Comparison of ENCODE assay signal across 8 mouse cellular contexts in genomic region chr15:79878725-79879136, GRCm38 (mm10). TPM values are rescaled to one million over a fixed set of nuclear protein-coding genes. Genes with fewer than 3 reads are reported as not detected.
A peak's percentile ranks its signal among the peaks of the same experiment; 100 is the strongest.
DNase-seq lines count a peak whose midpoint lies in the region; ATAC-seq lines count a peak whose summit lies in the region.
"Had no signal": no experiment of that assay in that cellular context is flagged by ENCODE, and none has a peak within 500 bp of the region (broad histone marks: within the 10 kb centered on the region; RNA-seq: fewer than 3 reads in every experiment).

No protein-coding gene starts in this region.

- no peak overlapping the region for H3K4me2 ChIP-seq in midbrain, embryonic 13.5 days (replicated peaks)
- no peak overlapping the region for H3K4me2 ChIP-seq in midbrain, embryonic 11.5 days
- H3K4me2 ChIP-seq in forebrain, embryonic 16.5 days (ENCODE audit: low read length): peak overlapping the region; percentile 25
- H3K4me2 ChIP-seq in kidney, embryonic 15.5 days: peak overlapping the region; percentile 45
- peak overlapping the region; percentile 45 for H3K4me2 ChIP-seq in stomach, embryonic 16.5 days (ENCODE audit: low read depth, low read length)

- no peaks in the 10 kb centered on the region for H3K36me3 ChIP-seq in midbrain, embryonic 13.5 days
- H3K36me3 ChIP-seq in midbrain, embryonic 11.5 days (ENCODE audit: control insufficient read depth, insufficient read depth, low read length): no peaks in the 10 kb centered on the region
- H3K36me3 ChIP-seq in forebrain, embryonic 16.5 days (ENCODE audit: control insufficient read depth, insufficient read depth): no peaks in the 10 kb centered on the region
- H3K36me3 ChIP-seq in kidney, embryonic 15.5 days: no peaks in the 10 kb centered on the region
- no peaks in the 10 kb centered on the region for H3K36me3 ChIP-seq in stomach, embryonic 16.5 days (ENCODE audit: control insufficient read depth, insufficient read depth, low read length)

- no peak for ATAC-seq in midbrain, embryonic 13.5 days
- no peak for ATAC-seq in midbrain, embryonic 11.5 days (ENCODE audit: low FRiP score)
- no peak for ATAC-seq in forebrain, embryonic 16.5 days
- ATAC-seq in kidney, embryonic 15.5 days (replicated peaks; ENCODE audit: low FRiP score): no peak
- ATAC-seq in stomach, embryonic 16.5 days (ENCODE audit: insufficient read depth, low FRiP score): no peak

- no peak overlapping the region for H3K9ac ChIP-seq in midbrain, embryonic 13.5 days (replicated peaks)
- H3K9ac ChIP-seq in midbrain, embryonic 11.5 days (ENCODE audit: low read length): no peak overlapping the region
- no peak overlapping the region for H3K9ac ChIP-seq in forebrain, embryonic 16.5 days (replicated peaks; ENCODE audit: low read depth, low read length)
- no peak overlapping the region for H3K9ac ChIP-seq in kidney, embryonic 15.5 days
- peak overlapping the region; percentile 41; the same call in 1 of the 2 replicates for H3K9ac ChIP-seq in stomach, embryonic 16.5 days (ENCODE audit: low read length)

- peak overlapping the region; percentile 32 for H3K27ac ChIP-seq in midbrain, embryonic 13.5 days
- H3K27ac ChIP-seq in midbrain, embryonic 11.5 days (ENCODE audit: low read depth, low read length): no peak overlapping the region
- H3K27ac ChIP-seq in forebrain, embryonic 16.5 days (ENCODE audit: low read length): peak overlapping the region; percentile 63
- peak overlapping the region; percentile 91 for H3K27ac ChIP-seq in kidney, embryonic 15.5 days
- H3K27ac ChIP-seq in stomach, embryonic 16.5 days (ENCODE audit: low read length): peak overlapping the region; percentile 96

- H3K4me3 ChIP-seq in midbrain, embryonic 13.5 days (replicated peaks): no peak overlapping the region
- no peak overlapping the region for H3K4me3 ChIP-seq in midbrain, embryonic 11.5 days (ENCODE audit: low read depth, low read length)
- no peak overlapping the region for H3K4me3 ChIP-seq in forebrain, embryonic 16.5 days (replicated peaks; ENCODE audit: low read length)
- H3K4me3 ChIP-seq in kidney, embryonic 15.5 days (replicated peaks): no peak overlapping the region
- H3K4me3 ChIP-seq in stomach, embryonic 16.5 days (replicated peaks; ENCODE audit: low read length): 0 out of 2 replicates have a peak overlapping the region, but pooled peaks have one; percentile 1

- WGBS in midbrain, embryonic 13.5 days: 75% methylated on average over 6 of the region's 6 CpGs
- 79% methylated on average over 6 of the region's 6 CpGs for WGBS in midbrain, embryonic 11.5 days
- 77% methylated on average over 6 of the region's 6 CpGs for WGBS in forebrain, embryonic 16.5 days
- 46% methylated on average over 6 of the region's 6 CpGs for WGBS in kidney, embryonic 15.5 days
- WGBS in stomach, embryonic 16.5 days: 46% methylated on average over 6 of the region's 6 CpGs

- no peaks in the 10 kb centered on the region for H3K27me3 ChIP-seq in midbrain, embryonic 13.5 days
- no peaks in the 10 kb centered on the region for H3K27me3 ChIP-seq in midbrain, embryonic 11.5 days (ENCODE audit: control insufficient read depth, insufficient read depth, low read length)
- no peaks in the 10 kb centered on the region; the same call in 1 of the 2 replicates for H3K27me3 ChIP-seq in forebrain, embryonic 16.5 days (replicated peaks; ENCODE audit: control insufficient read depth, insufficient read depth, low read length)
- no peaks in the 10 kb centered on the region for H3K27me3 ChIP-seq in kidney, embryonic 15.5 days
- H3K27me3 ChIP-seq in stomach, embryonic 16.5 days (ENCODE audit: control insufficient read depth, insufficient read depth, low read length): no peaks in the 10 kb centered on the region

- no peak for DNase-seq in midbrain, embryonic 11.5 days (ENCODE audit: low spot score, missing footprints)
- DNase-seq in frontal cortex, adult 2 months (ENCODE audit: extremely low spot score in 1 of 2, low spot score in 1 of 2): no peak
- no peak for DNase-seq in thymus, postnatal 25 days

- peaks cover 4% of the 10 kb centered on the region; the same call in 1 of the 2 replicates for H3K4me1 ChIP-seq in midbrain, embryonic 13.5 days (replicated peaks)
- H3K4me1 ChIP-seq in midbrain, embryonic 11.5 days (ENCODE audit: control insufficient read depth, insufficient read depth, low read length): 0 out of 2 replicates have a peak, but pooled peaks cover 3% of the 10 kb centered on the region
- H3K4me1 ChIP-seq in forebrain, embryonic 16.5 days (replicated peaks; ENCODE audit: control insufficient read depth, insufficient read depth, low read length): peaks cover 13% of the 10 kb centered on the region
- H3K4me1 ChIP-seq in kidney, embryonic 15.5 days: peaks cover 30% of the 10 kb centered on the region
- peaks cover 21% of the 10 kb centered on the region for H3K4me1 ChIP-seq in stomach, embryonic 16.5 days (ENCODE audit: control insufficient read depth, insufficient read depth, low read length)

- no peaks in the 10 kb centered on the region for H3K9me3 ChIP-seq in midbrain, embryonic 13.5 days
- H3K9me3 ChIP-seq in midbrain, embryonic 11.5 days (ENCODE audit: control insufficient read depth, low read length): no peaks in the 10 kb centered on the region
- H3K9me3 ChIP-seq in forebrain, embryonic 16.5 days (ENCODE audit: control insufficient read depth, low read length): no peaks in the 10 kb centered on the region
- no peaks in the 10 kb centered on the region; the same call in 1 of the 2 replicates for H3K9me3 ChIP-seq in kidney, embryonic 15.5 days (replicated peaks)
- H3K9me3 ChIP-seq in stomach, embryonic 16.5 days (replicated peaks; ENCODE audit: control insufficient read depth, low read length): no peaks in the 10 kb centered on the region

RNA-seq across cellular contexts. Expression of gene Apobec3, which starts 12.7 kb away (rescaled TPM):
- 3.1 and 3.8 TPM in 2 replicates for polyA plus RNA-seq in midbrain, embryonic 13.5 days (2015; fragmentation: Nextera tagmentation; extraction: Ambion mirVana)
- polyA plus RNA-seq in midbrain, embryonic 11.5 days (2014; fragmentation: Nextera tagmentation; extraction: Ambion mirVana): 5.5 and 6.0 TPM in 2 replicates
- 6.7 and 8.5 TPM in 2 replicates for polyA plus RNA-seq in forebrain, embryonic 16.5 days (2015; fragmentation: Nextera tagmentation; extraction: Ambion mirVana)
- 29.3 and 31.0 TPM in 2 replicates for polyA plus RNA-seq in kidney, embryonic 15.5 days (2015; fragmentation: Nextera tagmentation; extraction: Ambion mirVana)
- 31.5 and 31.9 TPM in 2 replicates for polyA plus RNA-seq in stomach, embryonic 16.5 days (2015; fragmentation: Nextera tagmentation; extraction: Ambion mirVana)
- polyA plus RNA-seq in frontal cortex, adult 2 months (2012; rRNA removed): 7.1 and 7.4 TPM in 2 replicates

RNA-seq across cellular contexts. Expression of gene Cbx6, which starts 44.2 kb away (rescaled TPM):
- polyA plus RNA-seq in midbrain, embryonic 13.5 days (2015; fragmentation: Nextera tagmentation; extraction: Ambion mirVana): 53.9 and 61.4 TPM in 2 replicates
- polyA plus RNA-seq in midbrain, embryonic 11.5 days (2014; fragmentation: Nextera tagmentation; extraction: Ambion mirVana): 17.1 and 18.8 TPM in 2 replicates
- 49.3 and 53.2 TPM in 2 replicates for polyA plus RNA-seq in forebrain, embryonic 16.5 days (2015; fragmentation: Nextera tagmentation; extraction: Ambion mirVana)
- polyA plus RNA-seq in kidney, embryonic 15.5 days (2015; fragmentation: Nextera tagmentation; extraction: Ambion mirVana): 45.5 and 50.4 TPM in 2 replicates
- 75.6 and 77.2 TPM in 2 replicates for polyA plus RNA-seq in stomach, embryonic 16.5 days (2015; fragmentation: Nextera tagmentation; extraction: Ambion mirVana)
- polyA plus RNA-seq in frontal cortex, adult 2 months (2012; rRNA removed): 257 and 263 TPM in 2 replicates

RNA-seq across cellular contexts. Expression of gene Npcd, which starts 44.7 kb away (rescaled TPM):
- 0.58 and 1.2 TPM in 2 replicates for polyA plus RNA-seq in midbrain, embryonic 13.5 days (2015; fragmentation: Nextera tagmentation; extraction: Ambion mirVana)
- polyA plus RNA-seq in midbrain, embryonic 11.5 days (2014; fragmentation: Nextera tagmentation; extraction: Ambion mirVana): 0.86 TPM in 1 of 2 replicates, not detected in the other
- 1.4 TPM in 1 of 2 replicates, not detected in the other for polyA plus RNA-seq in forebrain, embryonic 16.5 days (2015; fragmentation: Nextera tagmentation; extraction: Ambion mirVana)
- polyA plus RNA-seq in kidney, embryonic 15.5 days (2015; fragmentation: Nextera tagmentation; extraction: Ambion mirVana): not detected in 2 replicates
- polyA plus RNA-seq in stomach, embryonic 16.5 days (2015; fragmentation: Nextera tagmentation; extraction: Ambion mirVana): 0.19 TPM in 1 of 2 replicates, not detected in the other
- polyA plus RNA-seq in frontal cortex, adult 2 months (2012; rRNA removed): 2.9 and 4.8 TPM in 2 replicates
- polyA plus RNA-seq: large intestine, adult 2 months had no signal

Comparison
In these comparisons a context has a peak if more than half of its experiments do, and no peak if none do; other contexts are left out.
1. H3K4me2 ChIP-seq: peak in forebrain, embryonic 16.5 days (single experiment), kidney, embryonic 15.5 days (single experiment) and stomach, embryonic 16.5 days (single experiment); none in midbrain, embryonic 13.5 days (single experiment) and midbrain, embryonic 11.5 days (single experiment).